Mouse (Mus musculus): ENCODE results near the gene Il1rapl1. TPM values are rescaled to one million over a fixed set of nuclear protein-coding genes. Genes with fewer than 3 reads are reported as not detected.

Gene Il1rapl1
- not detected in 2 replicates for polyA plus RNA-seq (2012; rRNA removed)

DNA sequence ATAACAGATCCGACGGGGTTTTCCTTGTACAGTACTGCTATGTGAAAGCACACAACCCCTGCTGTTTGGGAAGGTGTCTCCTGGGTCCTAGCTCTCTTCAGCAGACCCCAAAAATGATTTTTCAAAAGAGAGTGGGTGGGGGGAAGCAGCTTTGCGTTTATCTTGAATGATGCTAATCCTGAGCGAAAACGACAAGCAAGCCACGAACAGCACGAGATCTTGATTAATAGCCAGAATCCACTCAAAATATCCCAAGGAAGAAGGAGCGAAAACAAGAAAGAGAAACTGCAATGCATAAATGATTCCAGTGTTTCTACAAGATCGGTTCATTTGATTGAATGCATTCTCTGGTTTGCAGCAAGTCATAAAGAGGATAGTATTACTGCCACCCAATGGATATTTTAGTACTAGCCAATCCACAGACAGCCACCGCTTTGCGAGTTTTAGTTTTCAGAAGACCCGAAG is at the start of gene Il1rapl1:
Gene Il1rapl1 (minus strand): TSS at position 37 of the 465 bp plus-strand sequence.
- Histone ChIP-seq H3K27me3 (ENCODE audit: control insufficient read depth, insufficient read depth, low read length) (no peaks in the 10 kb centered on the region), H3K36me3 (ENCODE audit: control insufficient read depth, insufficient read depth, low read length) (no peaks in the 10 kb centered on the region)
- TF ChIP-seq POLR2A (IDR thresholded peaks at IDR 0.05; ENCODE audit: low read depth, low read length), result no peak

DNA sequence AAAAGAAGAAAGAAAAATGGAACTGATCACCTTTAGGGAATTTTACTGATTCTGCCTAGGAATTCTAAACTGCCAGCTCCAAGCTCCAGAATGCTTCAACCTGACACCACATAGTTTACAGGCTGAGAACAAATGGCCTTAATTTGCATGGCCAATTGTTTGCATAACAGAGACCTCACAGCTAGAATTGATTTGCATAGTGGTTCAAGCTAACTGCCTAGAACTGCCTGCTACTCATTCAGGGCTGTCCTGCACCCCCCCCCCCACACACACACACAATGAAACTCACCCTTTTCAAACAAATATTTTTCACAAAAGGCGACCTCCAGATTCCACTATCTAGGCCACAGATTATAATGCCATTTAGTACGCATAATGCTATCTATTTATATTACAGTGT is 42.6 kb upstream of the Il1rapl1 start:
- Histone ChIP-seq H3K36me3 (ENCODE audit: control insufficient read depth, insufficient read depth, low read length) (no peaks in the 10 kb centered on the region), H3K4me3 (ENCODE audit: low read depth, low read length) (no peak overlapping the region), H3K27ac (ENCODE audit: insufficient read depth, low read depth, low read length) (no peak overlapping the region), H3K27me3 (ENCODE audit: control insufficient read depth, insufficient read depth, low read length) (no peaks in the 10 kb centered on the region), H3K4me1 (ENCODE audit: control insufficient read depth, insufficient read depth, insufficient read length, low read length) (no peaks in the 10 kb centered on the region)
- WGBS, result 47% methylated on average over 2 of the region's 2 CpGs
- TF ChIP-seq POLR2A (IDR thresholded peaks at IDR 0.05; ENCODE audit: low read depth, low read length), result no peak
- no peak for TF ChIP-seq CTCF (IDR thresholded peaks at IDR 0.05; ENCODE audit: extremely low read depth, insufficient read length, insufficient replicate concordance, low read depth, low read length)

More for the DNA sequence above, at the start of gene Il1rapl1:
- no peaks in the 10 kb centered on the region for H3K4me1 ChIP-seq (ENCODE audit: control insufficient read depth, insufficient read depth, insufficient read length, low read length)
- WGBS, result 15% methylated on average over 12 of the region's 12 CpGs
- H3K27ac ChIP-seq (ENCODE audit: insufficient read depth, low read depth, low read length), result no peak within 1 kb of the TSS
- no peak within 1 kb of the TSS for H3K4me3 ChIP-seq (ENCODE audit: low read depth, low read length)

- H3K36me3 ChIP-seq (ENCODE audit: control insufficient read depth, insufficient read depth, low read length), result no peaks in the 10 kb centered on the region
- no peak overlapping the region for H3K4me3 ChIP-seq (ENCODE audit: low read depth, low read length)
- no peaks in the 10 kb centered on the region for H3K4me1 ChIP-seq (ENCODE audit: control insufficient read depth, insufficient read depth, insufficient read length, low read length)
- 35% methylated on average over 3 of the region's 3 CpGs for WGBS
- H3K27ac ChIP-seq (ENCODE audit: insufficient read depth, low read depth, low read length), result no peak overlapping the region
- H3K27me3 ChIP-seq (ENCODE audit: control insufficient read depth, insufficient read depth, low read length), result no peaks in the 10 kb centered on the region
- TF ChIP-seq CTCF (IDR thresholded peaks at IDR 0.05; ENCODE audit: extremely low read depth, insufficient read length, insufficient replicate concordance, low read depth, low read length), result no peak
- TF ChIP-seq POLR2A (IDR thresholded peaks at IDR 0.05; ENCODE audit: low read depth, low read length), result no peak
These were observed 10.2 kb upstream of the Il1rapl1 start for GRCm38 (mm10) chrX:88125612-88126011.

- TF ChIP-seq POLR2A (IDR thresholded peaks at IDR 0.05; ENCODE audit: low read depth, low read length) (no peak), CTCF (IDR thresholded peaks at IDR 0.05; ENCODE audit: extremely low read depth, insufficient read length, insufficient replicate concordance, low read depth, low read length) (no peak)
- 85% methylated on average over 3 of the region's 3 CpGs for whole genome bisulfite sequencing
These were observed 4.6 kb upstream of the Il1rapl1 start for GRCm38 (mm10) chrX:88120070-88120469.

GRCm38 (mm10) chrX:88117858-88118257 is 2.4 kb upstream of the Il1rapl1 start:
- Histone ChIP-seq H3K27me3 (ENCODE audit: control insufficient read depth, insufficient read depth, low read length) (no peaks in the 10 kb centered on the region), H3K4me1 (ENCODE audit: control insufficient read depth, insufficient read depth, insufficient read length, low read length) (no peaks in the 10 kb centered on the region), H3K36me3 (ENCODE audit: control insufficient read depth, insufficient read depth, low read length) (no peaks in the 10 kb centered on the region), H3K4me3 (ENCODE audit: low read depth, low read length) (no peak overlapping the region), H3K27ac (ENCODE audit: insufficient read depth, low read depth, low read length) (no peak overlapping the region)
- 51% methylated on average over 3 of the region's 3 CpGs for WGBS
- TF ChIP-seq CTCF (IDR thresholded peaks at IDR 0.05; ENCODE audit: extremely low read depth, insufficient read length, insufficient replicate concordance, low read depth, low read length) (no peak), POLR2A (IDR thresholded peaks at IDR 0.05; ENCODE audit: low read depth, low read length) (no peak)

More at GRCm38 (mm10) chrX:88120070-88120469, 4.6 kb upstream of the Il1rapl1 start:
- no peak overlapping the region for H3K27ac ChIP-seq (ENCODE audit: insufficient read depth, low read depth, low read length)
- no peaks in the 10 kb centered on the region for H3K4me1 ChIP-seq (ENCODE audit: control insufficient read depth, insufficient read depth, insufficient read length, low read length)
- no peaks in the 10 kb centered on the region for H3K27me3 ChIP-seq (ENCODE audit: control insufficient read depth, insufficient read depth, low read length)
- H3K4me3 ChIP-seq (ENCODE audit: low read depth, low read length), result no peak overlapping the region
- no peaks in the 10 kb centered on the region for H3K36me3 ChIP-seq (ENCODE audit: control insufficient read depth, insufficient read depth, low read length)

DNA sequence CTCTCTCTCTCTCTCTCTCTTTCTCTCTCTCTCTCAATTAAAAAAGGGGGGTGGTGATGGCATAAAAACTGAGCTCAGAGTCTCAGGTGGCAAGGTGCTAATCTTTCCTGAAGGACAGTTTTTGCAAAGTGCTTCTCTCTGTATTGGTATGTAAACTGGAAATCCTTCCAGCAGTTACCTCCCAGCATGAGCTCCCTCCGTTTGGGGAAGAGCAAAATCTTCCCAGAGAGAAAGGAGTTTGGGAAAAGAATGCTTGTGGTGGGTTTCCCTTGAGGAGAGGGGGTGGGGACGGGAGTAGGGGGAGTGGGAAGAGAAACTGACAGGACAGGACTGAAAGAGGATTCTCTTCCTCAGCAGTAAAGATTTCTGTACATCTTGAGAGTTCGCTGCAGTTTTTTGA is 881 bp upstream of the Il1rapl1 start:
- H3K4me1 ChIP-seq (ENCODE audit: control insufficient read depth, insufficient read depth, insufficient read length, low read length), result no peaks in the 10 kb centered on the region
- no peaks in the 10 kb centered on the region for H3K27me3 ChIP-seq (ENCODE audit: control insufficient read depth, insufficient read depth, low read length)
- 13% methylated on average over 3 of the region's 3 CpGs for WGBS
- H3K4me3 ChIP-seq (ENCODE audit: low read depth, low read length), result no peak overlapping the region
- H3K36me3 ChIP-seq (ENCODE audit: control insufficient read depth, insufficient read depth, low read length), result no peaks in the 10 kb centered on the region
- TF ChIP-seq CTCF (IDR thresholded peaks at IDR 0.05; ENCODE audit: extremely low read depth, insufficient read length, insufficient replicate concordance, low read depth, low read length) (no peak), POLR2A (IDR thresholded peaks at IDR 0.05; ENCODE audit: low read depth, low read length) (no peak)
- no peak overlapping the region for H3K27ac ChIP-seq (ENCODE audit: insufficient read depth, low read depth, low read length)

- 56% methylated on average over 6 of the region's 6 CpGs for WGBS
- Histone ChIP-seq H3K27me3 (ENCODE audit: control insufficient read depth, insufficient read depth, low read length) (no peaks in the 10 kb centered on the region), H3K4me1 (ENCODE audit: control insufficient read depth, insufficient read depth, insufficient read length, low read length) (no peaks in the 10 kb centered on the region), H3K36me3 (ENCODE audit: control insufficient read depth, insufficient read depth, low read length) (no peaks in the 10 kb centered on the region), H3K27ac (ENCODE audit: insufficient read depth, low read depth, low read length) (no peak overlapping the region), H3K4me3 (ENCODE audit: low read depth, low read length) (no peak overlapping the region)
- TF ChIP-seq CTCF (IDR thresholded peaks at IDR 0.05; ENCODE audit: extremely low read depth, insufficient read length, insufficient replicate concordance, low read depth, low read length), result no peak
- TF ChIP-seq POLR2A (IDR thresholded peaks at IDR 0.05; ENCODE audit: low read depth, low read length), result no peak
These were observed 1.9 kb downstream of the Il1rapl1 start for GRCm38 (mm10) chrX:88113561-88113960.

Data from small intestine, adult 2 months (tissue).